In the genomic region with DNA sequence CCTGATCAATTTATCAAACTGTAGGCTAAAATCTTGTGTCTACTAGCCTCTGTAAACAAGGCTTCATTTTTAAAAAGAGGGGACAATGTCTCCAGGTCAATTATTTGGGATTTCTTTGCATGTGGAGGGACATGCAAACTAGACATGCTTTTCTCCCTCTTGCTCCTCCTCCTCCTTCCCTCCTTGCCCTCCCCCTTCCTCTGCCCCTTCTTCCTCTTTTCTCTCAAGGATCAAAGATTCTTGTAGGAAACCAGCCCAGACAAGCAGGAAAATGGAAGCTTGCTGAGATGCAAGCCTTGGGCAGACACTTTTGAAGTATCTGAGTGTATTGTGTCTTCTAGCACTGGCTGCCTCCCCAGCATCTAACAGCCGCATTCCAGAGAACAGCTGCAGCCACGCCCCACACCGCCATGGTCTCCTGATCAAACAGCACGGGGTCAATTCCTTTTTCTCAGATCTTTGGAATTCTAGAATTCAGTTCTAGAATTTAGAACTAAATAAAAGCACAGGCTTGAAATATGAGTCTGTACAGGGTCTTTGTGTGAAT, we compare ENCODE assay signal across 10 mouse cellular contexts. TPM values are rescaled to one million over a fixed set of nuclear protein-coding genes. Genes with fewer than 3 reads are reported as not detected.
DNase-seq lines count a peak whose midpoint lies in the region; ATAC-seq lines count a peak whose summit lies in the region.
"Had no signal": no experiment of that assay in that cellular context is flagged by ENCODE, and none has a peak within 500 bp of the region (broad histone marks: within the 10 kb centered on the region; RNA-seq: fewer than 3 reads in every experiment).

No protein-coding gene starts in this region.

- no peak overlapping the region for H3K27ac ChIP-seq in heart, embryonic 13.5 days (replicated peaks)
- peak overlapping the region; percentile 45; the same call in 1 of the 2 replicates for H3K27ac ChIP-seq in embryonic facial prominence, embryonic 15.5 days (replicated peaks)
- H3K27ac ChIP-seq in liver, embryonic 11.5 days (ENCODE audit: low read depth, low read length), result no peak overlapping the region
- H3K27ac ChIP-seq: macrophage had no signal

- H3K9ac ChIP-seq in heart, embryonic 13.5 days, result no peak overlapping the region
- H3K9ac ChIP-seq in embryonic facial prominence, embryonic 15.5 days, result no peak overlapping the region
- H3K9ac ChIP-seq in liver, embryonic 11.5 days (ENCODE audit: low read depth, low read length), result no peak overlapping the region

- WGBS in heart, embryonic 13.5 days, result 9% methylated on average over 4 of the region's 4 CpGs
- 5% methylated on average over 4 of the region's 4 CpGs for whole genome bisulfite sequencing in embryonic facial prominence, embryonic 15.5 days
- WGBS in liver, embryonic 11.5 days, result 6% methylated on average over 4 of the region's 4 CpGs

- H3K9me3 ChIP-seq in heart, embryonic 13.5 days, result no peaks in the 10 kb centered on the region
- no peaks in the 10 kb centered on the region for H3K9me3 ChIP-seq in embryonic facial prominence, embryonic 15.5 days (replicated peaks)
- H3K9me3 ChIP-seq in liver, embryonic 11.5 days (ENCODE audit: control insufficient read depth, low read length), result no peaks in the 10 kb centered on the region

- H3K27me3 ChIP-seq in heart, embryonic 13.5 days (replicated peaks), result no peaks in the 10 kb centered on the region
- no peaks in the 10 kb centered on the region for H3K27me3 ChIP-seq in embryonic facial prominence, embryonic 15.5 days
- no peaks in the 10 kb centered on the region for H3K27me3 ChIP-seq in liver, embryonic 11.5 days (replicated peaks; ENCODE audit: control insufficient read depth, insufficient read depth, low read length)

- no peaks in the 10 kb centered on the region for H3K36me3 ChIP-seq in heart, embryonic 13.5 days
- no peaks in the 10 kb centered on the region for H3K36me3 ChIP-seq in embryonic facial prominence, embryonic 15.5 days
- H3K36me3 ChIP-seq in liver, embryonic 11.5 days (ENCODE audit: control insufficient read depth, insufficient read depth, low read length), result no peaks in the 10 kb centered on the region

- peak overlapping the region; percentile 40 for H3K4me2 ChIP-seq in heart, embryonic 13.5 days
- H3K4me2 ChIP-seq in embryonic facial prominence, embryonic 15.5 days (replicated peaks), result peak overlapping the region; percentile 34
- H3K4me2 ChIP-seq in liver, embryonic 11.5 days, result peak overlapping the region; percentile 35; the same call in 1 of the 2 replicates

- H3K4me1 ChIP-seq in heart, embryonic 13.5 days, result peaks cover 10% of the 10 kb centered on the region
- peaks cover 4% of the 10 kb centered on the region; the same call in 1 of the 2 replicates for H3K4me1 ChIP-seq in embryonic facial prominence, embryonic 15.5 days
- H3K4me1 ChIP-seq in liver, embryonic 11.5 days (replicated peaks; ENCODE audit: control insufficient read depth, insufficient read depth, low read length), result no peaks in the 10 kb centered on the region

- DNase-seq in heart, postnatal 4 days, result no peak
- peak; percentile 74 for DNase-seq in ES-CJ7 (ENCODE audit: low read depth, low spot score)
- no peak for DNase-seq in liver, embryonic 11.5 days (ENCODE audit: low spot score)
- no peak for DNase-seq in thymus, adult 18-20 months
- DNase-seq in frontal cortex, postnatal 25 days (ENCODE audit: low spot score in 2 of 2), result no peak

- H3K4me3 ChIP-seq in heart, embryonic 13.5 days, result peak overlapping the region; percentile 22; the same call in 1 of the 2 replicates
- H3K4me3 ChIP-seq in embryonic facial prominence, embryonic 15.5 days (replicated peaks), result peak overlapping the region; percentile 16
- H3K4me3 ChIP-seq in liver, embryonic 11.5 days (ENCODE audit: low read depth, low read length), result no peak overlapping the region
- H3K4me3 ChIP-seq: erythroblast, embryonic 14.5 days had no signal

- no peak for ATAC-seq in heart, embryonic 13.5 days (ENCODE audit: extremely low read depth, insufficient number of reproducible peaks, low FRiP score, low TSS enrichment)
- ATAC-seq in embryonic facial prominence, embryonic 15.5 days (ENCODE audit: insufficient number of reproducible peaks, low FRiP score, low TSS enrichment, low read depth), result peak; percentile 57; the same call in 1 of the 2 replicates
- ATAC-seq in liver, embryonic 11.5 days (replicated peaks; ENCODE audit: low FRiP score), result no peak
- ATAC-seq in activated CD4-positive, CD25-positive, alpha-beta regulatory T cell, adult 4 months, result no peak

RNA-seq across cellular contexts. Expression of gene Man2a1, which starts 41.5 kb away (rescaled TPM):
- 4.4 and 4.6 TPM in 2 replicates for polyA plus RNA-seq in heart, embryonic 13.5 days (2015; fragmentation: Nextera tagmentation; extraction: Ambion mirVana)
- total RNA-seq in heart, postnatal 4 days (2021), result 10 to 100 TPM; 30.7 to 31.0 TPM
- polyA plus RNA-seq in embryonic facial prominence, embryonic 15.5 days (2015; fragmentation: Nextera tagmentation; extraction: Ambion mirVana), result 13.5 and 14.4 TPM in 2 replicates
- 5.7 and 6.8 TPM in 2 replicates for polyA plus RNA-seq in liver, embryonic 11.5 days (2014; fragmentation: Nextera tagmentation; extraction: Ambion mirVana)
- 10 to 100 TPM; 11.8 to 13.5 TPM for polyA plus RNA-seq in activated CD4-positive, CD25-positive, alpha-beta regulatory T cell, adult 4 months (2017; shearing (Covaris generic))
